Mouse (Mus musculus): ENCODE results near the gene Slc19a3. TPM values are rescaled to one million over a fixed set of nuclear protein-coding genes. Genes with fewer than 3 reads are reported as not detected.

Gene Slc19a3
- polyA plus RNA-seq (2014; fragmentation: Nextera tagmentation; extraction: Ambion mirVana), result 0.83 and 1.6 TPM in 2 replicates

GRCm38 (mm10) chr1:83038109-83038672 is at the start of gene Slc19a3:
Gene Slc19a3, minus strand, starts transcription at chr1:83038448.
- H3K4me2 ChIP-seq (ENCODE audit: low read depth, severe bottlenecking), result peak within 1 kb of the TSS; percentile 65
- peak; percentile 71 for ATAC-seq (ENCODE audit: insufficient number of reproducible peaks, low FRiP score, low TSS enrichment, low read depth)
- no peak within 1 kb of the TSS for H3K27ac ChIP-seq (replicated peaks; ENCODE audit: low read depth, low read length)

GRCm38 (mm10) chr1:83084790-83085189 is 46.5 kb upstream of the Slc19a3 start:
- no peak for ATAC-seq (ENCODE audit: insufficient number of reproducible peaks, low FRiP score, low TSS enrichment, low read depth)
- H3K9ac ChIP-seq (ENCODE audit: low read length), result no peak overlapping the region

More at GRCm38 (mm10) chr1:83038109-83038672, at the start of gene Slc19a3:
- peak; percentile 55 for DNase-seq (ENCODE audit: low spot score)
- H3K9me3 ChIP-seq (ENCODE audit: control insufficient read depth, low read length), result no peaks in the 10 kb centered on the region
- no peaks in the 10 kb centered on the region for H3K4me1 ChIP-seq (ENCODE audit: control insufficient read depth, insufficient read depth, low read length)
- peak within 1 kb of the TSS; percentile 37 for H3K4me3 ChIP-seq (ENCODE audit: low read depth, low read length)
- no peaks in the 10 kb centered on the region for H3K36me3 ChIP-seq (ENCODE audit: control insufficient read depth, insufficient read depth, low read length)
- peak within 1 kb of the TSS; percentile 43 for H3K9ac ChIP-seq (ENCODE audit: low read length)
- under 1% methylated on average over 25 of the region's 25 CpGs for WGBS
- H3K27me3 ChIP-seq (ENCODE audit: control insufficient read depth, insufficient read depth, low read length), result no peaks in the 10 kb centered on the region

GRCm38 (mm10) chr1:83077016-83077415 is 38.8 kb upstream of the Slc19a3 start:
- ATAC-seq (ENCODE audit: insufficient number of reproducible peaks, low FRiP score, low TSS enrichment, low read depth) (no peak), DNase-seq (ENCODE audit: low spot score) (no peak)
- Histone ChIP-seq H3K27ac (replicated peaks; ENCODE audit: low read depth, low read length) (no peak overlapping the region), H3K4me1 (ENCODE audit: control insufficient read depth, insufficient read depth, low read length) (no peaks in the 10 kb centered on the region), H3K4me3 (ENCODE audit: low read depth, low read length) (no peak overlapping the region), H3K9ac (ENCODE audit: low read length) (no peak overlapping the region), H3K36me3 (ENCODE audit: control insufficient read depth, insufficient read depth, low read length) (no peaks in the 10 kb centered on the region), H3K27me3 (ENCODE audit: control insufficient read depth, insufficient read depth, low read length) (no peaks in the 10 kb centered on the region), H3K9me3 (ENCODE audit: control insufficient read depth, low read length) (no peaks in the 10 kb centered on the region), H3K4me2 (ENCODE audit: low read depth, severe bottlenecking) (no peak overlapping the region)
- 81% methylated on average over 6 of the region's 6 CpGs for WGBS

More at GRCm38 (mm10) chr1:83084790-83085189, 46.5 kb upstream of the Slc19a3 start:
- H3K4me3 ChIP-seq (ENCODE audit: low read depth, low read length), result no peak overlapping the region
- no peaks in the 10 kb centered on the region for H3K36me3 ChIP-seq (ENCODE audit: control insufficient read depth, insufficient read depth, low read length)
- H3K4me1 ChIP-seq (ENCODE audit: control insufficient read depth, insufficient read depth, low read length), result no peaks in the 10 kb centered on the region
- H3K27me3 ChIP-seq (ENCODE audit: control insufficient read depth, insufficient read depth, low read length), result no peaks in the 10 kb centered on the region
- WGBS, result 92% methylated on average over 2 of the region's 2 CpGs
- DNase-seq (ENCODE audit: low spot score), result no peak
- no peak overlapping the region for H3K27ac ChIP-seq (replicated peaks; ENCODE audit: low read depth, low read length)
- no peak overlapping the region for H3K4me2 ChIP-seq (ENCODE audit: low read depth, severe bottlenecking)
- H3K9me3 ChIP-seq (ENCODE audit: control insufficient read depth, low read length), result no peaks in the 10 kb centered on the region

GRCm38 (mm10) chr1:83076190-83076917 is 38.1 kb upstream of the Slc19a3 start:
- WGBS, result 45% methylated on average over 11 of the region's 11 CpGs
- ATAC-seq (ENCODE audit: insufficient number of reproducible peaks, low FRiP score, low TSS enrichment, low read depth), result 0 out of 2 replicates have a peak, but pooled peaks have one; percentile 39
- H3K27me3 ChIP-seq (ENCODE audit: control insufficient read depth, insufficient read depth, low read length), result no peaks in the 10 kb centered on the region
- no peaks in the 10 kb centered on the region for H3K36me3 ChIP-seq (ENCODE audit: control insufficient read depth, insufficient read depth, low read length)
- H3K9ac ChIP-seq (ENCODE audit: low read length), result no peak overlapping the region
- no peaks in the 10 kb centered on the region for H3K4me1 ChIP-seq (ENCODE audit: control insufficient read depth, insufficient read depth, low read length)
- H3K4me2 ChIP-seq (ENCODE audit: low read depth, severe bottlenecking), result no peak overlapping the region
- DNase-seq (ENCODE audit: low spot score), result peak; percentile 66
- H3K27ac ChIP-seq (replicated peaks; ENCODE audit: low read depth, low read length), result no peak overlapping the region
- H3K4me3 ChIP-seq (ENCODE audit: low read depth, low read length), result no peak overlapping the region
- no peaks in the 10 kb centered on the region for H3K9me3 ChIP-seq (ENCODE audit: control insufficient read depth, low read length)

- Histone ChIP-seq H3K27me3 (ENCODE audit: control insufficient read depth, insufficient read depth, low read length) (no peaks in the 10 kb centered on the region), H3K9me3 (ENCODE audit: control insufficient read depth, low read length) (no peaks in the 10 kb centered on the region), H3K9ac (ENCODE audit: low read length) (no peak overlapping the region), H3K4me3 (ENCODE audit: low read depth, low read length) (no peak overlapping the region), H3K27ac (replicated peaks; ENCODE audit: low read depth, low read length) (no peak overlapping the region), H3K4me1 (ENCODE audit: control insufficient read depth, insufficient read depth, low read length) (no peaks in the 10 kb centered on the region), H3K4me2 (ENCODE audit: low read depth, severe bottlenecking) (no peak overlapping the region), H3K36me3 (ENCODE audit: control insufficient read depth, insufficient read depth, low read length) (no peaks in the 10 kb centered on the region)
- WGBS, result 47% methylated on average over 15 of the region's 15 CpGs
- ATAC-seq (ENCODE audit: insufficient number of reproducible peaks, low FRiP score, low TSS enrichment, low read depth) (no peak), DNase-seq (ENCODE audit: low spot score) (no peak)
Observed at GRCm38 (mm10) chr1:83075526-83076189, 37.4 kb upstream of the Slc19a3 start.

GRCm38 (mm10) chr1:83067205-83067604 is 29.0 kb upstream of the Slc19a3 start:
- H3K4me2 ChIP-seq (ENCODE audit: low read depth, severe bottlenecking), result no peak overlapping the region
- no peak overlapping the region for H3K9ac ChIP-seq (ENCODE audit: low read length)
- no peaks in the 10 kb centered on the region for H3K4me1 ChIP-seq (ENCODE audit: control insufficient read depth, insufficient read depth, low read length)
- no peaks in the 10 kb centered on the region for H3K36me3 ChIP-seq (ENCODE audit: control insufficient read depth, insufficient read depth, low read length)
- no peak for DNase-seq (ENCODE audit: low spot score)
- no peak for ATAC-seq (ENCODE audit: insufficient number of reproducible peaks, low FRiP score, low TSS enrichment, low read depth)
- H3K27ac ChIP-seq (replicated peaks; ENCODE audit: low read depth, low read length), result no peak overlapping the region
- H3K4me3 ChIP-seq (ENCODE audit: low read depth, low read length), result no peak overlapping the region
- no peaks in the 10 kb centered on the region for H3K9me3 ChIP-seq (ENCODE audit: control insufficient read depth, low read length)
- WGBS, result 92% methylated on average over 10 of the region's 10 CpGs
- H3K27me3 ChIP-seq (ENCODE audit: control insufficient read depth, insufficient read depth, low read length), result no peaks in the 10 kb centered on the region

GRCm38 (mm10) chr1:83066577-83066976 is 28.3 kb upstream of the Slc19a3 start:
- H3K36me3 ChIP-seq (ENCODE audit: control insufficient read depth, insufficient read depth, low read length), result no peaks in the 10 kb centered on the region
- H3K4me1 ChIP-seq (ENCODE audit: control insufficient read depth, insufficient read depth, low read length), result no peaks in the 10 kb centered on the region
- no peaks in the 10 kb centered on the region for H3K9me3 ChIP-seq (ENCODE audit: control insufficient read depth, low read length)
- H3K27me3 ChIP-seq (ENCODE audit: control insufficient read depth, insufficient read depth, low read length), result no peaks in the 10 kb centered on the region
- H3K4me2 ChIP-seq (ENCODE audit: low read depth, severe bottlenecking), result no peak overlapping the region
- DNase-seq (ENCODE audit: low spot score), result no peak
- no peak for ATAC-seq (ENCODE audit: insufficient number of reproducible peaks, low FRiP score, low TSS enrichment, low read depth)
- no peak overlapping the region for H3K4me3 ChIP-seq (ENCODE audit: low read depth, low read length)
- no peak overlapping the region for H3K27ac ChIP-seq (replicated peaks; ENCODE audit: low read depth, low read length)
- H3K9ac ChIP-seq (ENCODE audit: low read length), result no peak overlapping the region
- WGBS, result 89% methylated on average over 4 of the region's 4 CpGs

GRCm38 (mm10) chr1:83064851-83065250 is 26.6 kb upstream of the Slc19a3 start:
- peak; percentile 39 for DNase-seq (ENCODE audit: low spot score)
- ATAC-seq (ENCODE audit: insufficient number of reproducible peaks, low FRiP score, low TSS enrichment, low read depth), result 0 out of 2 replicates have a peak, but pooled peaks have one; percentile 47
- WGBS, result 24% methylated on average over 3 of the region's 3 CpGs

More at GRCm38 (mm10) chr1:83064851-83065250, 26.6 kb upstream of the Slc19a3 start:
- no peak overlapping the region for H3K4me3 ChIP-seq (ENCODE audit: low read depth, low read length)
- no peaks in the 10 kb centered on the region for H3K27me3 ChIP-seq (ENCODE audit: control insufficient read depth, insufficient read depth, low read length)
- no peak overlapping the region for H3K9ac ChIP-seq (ENCODE audit: low read length)
- no peak overlapping the region for H3K27ac ChIP-seq (replicated peaks; ENCODE audit: low read depth, low read length)
- H3K9me3 ChIP-seq (ENCODE audit: control insufficient read depth, low read length), result no peaks in the 10 kb centered on the region
- H3K4me1 ChIP-seq (ENCODE audit: control insufficient read depth, insufficient read depth, low read length), result no peaks in the 10 kb centered on the region
- H3K36me3 ChIP-seq (ENCODE audit: control insufficient read depth, insufficient read depth, low read length), result no peaks in the 10 kb centered on the region
- H3K4me2 ChIP-seq (ENCODE audit: low read depth, severe bottlenecking), result no peak overlapping the region

All from limb, embryonic 11.5 days (tissue).